Mouse (Mus musculus) liver, adult 2 months (tissue): ENCODE measurements at regions not wholly inside any gene's neighbourhood (a gene's known extent, or its start where the extent isn't known, plus 50 kb on each side); places are given as distances from the start of the nearest gene placed in this dataset.

Experiments used
- CTCF ChIP-seq: fragments of 200-500 bp; IDR thresholded peaks from 2 replicates; pipeline ENCODE4 v1.5.1; 2011; ENCODE audit warnings: low read depth, low read length, control low read depth
- POLR2A ChIP-seq: fragments of 200-500 bp; IDR thresholded peaks from 2 replicates; pipeline ENCODE4 v1.6.1; 2011; ENCODE audit warnings: low read length, control low read depth; ENCODE audit not compliant: insufficient read depth; ENCODE audit errors: extremely low read depth

DNA sequence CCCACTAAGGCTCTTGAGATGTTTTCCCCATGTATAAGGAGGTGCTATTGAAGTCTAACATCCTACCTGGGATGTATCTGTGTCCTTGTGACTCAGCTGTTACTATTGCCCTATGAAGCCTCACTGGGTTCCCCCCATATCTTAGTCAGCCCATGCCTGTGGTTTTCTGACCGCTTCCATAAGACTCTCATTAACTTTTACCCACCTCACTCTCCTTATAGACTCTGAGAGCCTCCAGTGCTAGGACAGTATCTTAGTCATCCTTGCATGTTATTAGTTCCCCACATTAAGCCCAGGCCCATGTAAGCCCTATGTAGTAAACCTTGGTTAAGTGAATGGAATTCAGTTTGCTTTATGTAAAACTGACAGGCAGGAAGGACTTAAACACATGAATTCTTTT, 337.5 kb upstream of the Trib2 start:
- TF ChIP-seq CTCF (no peak), POLR2A (no peak)
